Mouse (Mus musculus): ENCODE data around the gene Rps23. TPM values are rescaled to one million over a fixed set of nuclear protein-coding genes. Genes with fewer than 3 reads are reported as not detected.
"Not testable (repeated sequence)": the region's sequence is repeated elsewhere in the genome, so short reads cannot be mapped to it uniquely, and the experiment has no call there.

Rps23 gene
- polyA plus RNA-seq, 1 experiment: 192 TPM

DNA sequence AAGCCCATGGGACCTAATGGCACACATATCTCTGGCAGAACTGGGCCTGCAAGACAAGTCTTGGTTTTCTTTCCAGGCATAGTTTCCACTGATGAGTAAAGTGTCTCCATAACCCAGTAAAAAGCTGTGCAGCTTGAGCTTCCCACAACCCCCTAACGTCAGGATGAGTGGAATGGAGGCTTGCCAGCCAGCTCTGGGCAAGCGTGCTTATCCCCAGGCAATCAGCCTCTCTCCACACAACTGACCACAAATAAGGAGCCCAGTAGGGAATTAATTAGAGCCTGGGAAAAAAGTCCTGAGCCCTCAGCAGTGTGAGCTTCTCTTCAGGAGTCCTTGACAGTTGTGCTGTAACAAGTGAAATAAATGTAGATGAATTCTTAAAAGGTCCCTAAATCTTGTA is 26.7 kb upstream of the Rps23 start:
- Histone ChIP-seq H3K4me1 (ENCODE audit: control insufficient read depth, insufficient read depth, insufficient read length) (no peaks in the 10 kb centered on the region), H3K4me3 (ENCODE audit: extremely low read depth, insufficient read depth, insufficient read length) (no peak overlapping the region), H3K27ac (ENCODE audit: insufficient read depth, low read length) (no peak overlapping the region), H3K36me3 (ENCODE audit: control insufficient read depth, insufficient read depth, low read length) (no peaks in the 10 kb centered on the region), H3K27me3 (ENCODE audit: control insufficient read depth, insufficient read depth, low read length) (no peaks in the 10 kb centered on the region)
- WGBS: 76% methylated on average over 2 of the region's 2 CpGs
- TF ChIP-seq CTCF (IDR thresholded peaks at IDR 0.05; ENCODE audit: extremely low read depth, insufficient read depth, insufficient read length, insufficient replicate concordance): no peak
- no peak for TF ChIP-seq POLR2A (IDR thresholded peaks at IDR 0.05; ENCODE audit: low read depth, low read length)
- DNase-seq (ENCODE audit: low read depth in 1 of 2, low spot score in 2 of 2): no peak

DNA sequence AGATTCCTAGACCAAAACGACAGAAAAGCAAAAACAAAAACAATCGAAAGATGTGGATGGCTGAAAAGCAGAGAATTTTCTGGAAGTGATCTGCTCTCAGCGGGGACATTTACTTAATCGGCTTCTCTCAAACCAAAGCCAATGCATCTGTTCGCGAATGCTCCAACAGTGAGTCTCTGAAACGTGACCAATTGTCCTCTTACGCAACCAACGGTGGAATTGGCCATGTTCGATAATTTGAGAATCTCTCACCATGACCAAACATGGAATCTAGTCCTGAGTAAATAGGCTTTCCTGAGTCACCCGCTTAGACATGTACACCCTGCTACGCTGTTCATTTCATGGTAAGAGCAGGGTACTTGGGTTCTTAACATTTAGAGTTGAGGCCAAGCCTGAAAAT is 25.9 kb upstream of the Rps23 start:
- H3K27ac ChIP-seq (ENCODE audit: insufficient read depth, low read length): no peak overlapping the region
- no peaks in the 10 kb centered on the region for H3K27me3 ChIP-seq (ENCODE audit: control insufficient read depth, insufficient read depth, low read length)
- TF ChIP-seq POLR2A (IDR thresholded peaks at IDR 0.05; ENCODE audit: low read depth, low read length): no peak
- no peak for TF ChIP-seq CTCF (IDR thresholded peaks at IDR 0.05; ENCODE audit: extremely low read depth, insufficient read depth, insufficient read length, insufficient replicate concordance)
- WGBS: 90% methylated on average over 12 of the region's 12 CpGs
- H3K4me3 ChIP-seq (ENCODE audit: extremely low read depth, insufficient read depth, insufficient read length): no peak overlapping the region
- H3K4me1 ChIP-seq (ENCODE audit: control insufficient read depth, insufficient read depth, insufficient read length): no peaks in the 10 kb centered on the region
- H3K36me3 ChIP-seq (ENCODE audit: control insufficient read depth, insufficient read depth, low read length): no peaks in the 10 kb centered on the region
- DNase-seq (ENCODE audit: low read depth in 1 of 2, low spot score in 2 of 2): no peak

DNA sequence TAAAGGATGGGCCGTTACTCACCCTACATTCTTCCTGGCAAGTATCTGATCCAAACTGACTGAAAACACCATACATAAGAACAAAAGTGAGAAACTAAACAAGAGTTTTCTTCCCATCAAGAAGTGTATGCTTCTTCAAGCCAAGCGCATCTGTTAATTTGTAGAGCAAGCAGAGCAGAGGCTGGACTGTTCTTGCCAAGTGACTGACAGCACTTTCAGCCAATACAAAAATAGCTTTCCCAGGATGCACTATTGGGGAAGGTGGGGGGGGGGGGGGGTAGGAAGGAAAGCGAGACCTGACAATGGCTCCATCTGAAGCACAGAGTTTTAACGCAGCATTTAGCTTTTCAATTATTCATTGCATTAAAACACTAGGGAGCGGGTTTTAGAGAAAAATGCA is 17.6 kb upstream of the Rps23 start, which contains the start of gene Atp6ap1l:
Atp6ap1l (minus strand) TSS at position 180 of the 400 bp plus-strand sequence.
- Histone ChIP-seq H3K4me3 (ENCODE audit: extremely low read depth, insufficient read depth, insufficient read length) (no peak within 1 kb of the TSS), H3K27me3 (ENCODE audit: control insufficient read depth, insufficient read depth, low read length) (no peaks in the 10 kb centered on the region), H3K4me1 (ENCODE audit: control insufficient read depth, insufficient read depth, insufficient read length) (no peaks in the 10 kb centered on the region), H3K36me3 (ENCODE audit: control insufficient read depth, insufficient read depth, low read length) (no peaks in the 10 kb centered on the region), H3K27ac (ENCODE audit: insufficient read depth, low read length) (no peak within 1 kb of the TSS)
- DNase-seq (ENCODE audit: low read depth in 1 of 2, low spot score in 2 of 2): no peak
- TF ChIP-seq CTCF (IDR thresholded peaks at IDR 0.05; ENCODE audit: extremely low read depth, insufficient read depth, insufficient read length, insufficient replicate concordance) (no peak), POLR2A (IDR thresholded peaks at IDR 0.05; ENCODE audit: low read depth, low read length) (no peak)
- 94% methylated on average over 5 of the region's 5 CpGs for WGBS

DNA sequence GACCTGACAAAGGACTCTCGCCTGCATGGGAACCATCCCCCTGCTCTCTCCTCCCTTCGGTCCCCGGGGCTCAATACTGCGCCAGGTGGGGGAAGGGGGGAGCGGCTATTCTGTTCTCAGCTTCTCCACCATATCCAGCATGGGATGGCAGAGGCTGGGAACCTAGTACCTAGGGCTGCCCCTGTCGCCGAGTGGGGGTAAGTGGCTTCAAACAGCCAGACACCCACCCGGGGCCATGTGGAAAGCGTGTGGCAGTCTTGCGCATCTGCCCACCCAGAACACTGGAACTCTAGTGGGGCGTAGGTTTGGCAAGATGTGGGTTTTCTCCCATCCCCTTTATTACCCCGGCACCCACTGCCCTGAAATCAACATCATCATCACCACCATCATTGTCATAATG is 15.4 kb upstream of the Rps23 start:
- DNase-seq (ENCODE audit: low read depth in 1 of 2, low spot score in 2 of 2): no peak
- Histone ChIP-seq H3K4me3 (ENCODE audit: extremely low read depth, insufficient read depth, insufficient read length) (no peak overlapping the region), H3K27ac (ENCODE audit: insufficient read depth, low read length) (no peak overlapping the region), H3K4me1 (ENCODE audit: control insufficient read depth, insufficient read depth, insufficient read length) (no peaks in the 10 kb centered on the region), H3K27me3 (ENCODE audit: control insufficient read depth, insufficient read depth, low read length) (no peaks in the 10 kb centered on the region), H3K36me3 (ENCODE audit: control insufficient read depth, insufficient read depth, low read length) (no peaks in the 10 kb centered on the region)
- 93% methylated on average over 12 of the region's 12 CpGs for WGBS
- no peak for TF ChIP-seq CTCF (IDR thresholded peaks at IDR 0.05; ENCODE audit: extremely low read depth, insufficient read depth, insufficient read length, insufficient replicate concordance)
- no peak for TF ChIP-seq POLR2A (IDR thresholded peaks at IDR 0.05; ENCODE audit: low read depth, low read length)

DNA sequence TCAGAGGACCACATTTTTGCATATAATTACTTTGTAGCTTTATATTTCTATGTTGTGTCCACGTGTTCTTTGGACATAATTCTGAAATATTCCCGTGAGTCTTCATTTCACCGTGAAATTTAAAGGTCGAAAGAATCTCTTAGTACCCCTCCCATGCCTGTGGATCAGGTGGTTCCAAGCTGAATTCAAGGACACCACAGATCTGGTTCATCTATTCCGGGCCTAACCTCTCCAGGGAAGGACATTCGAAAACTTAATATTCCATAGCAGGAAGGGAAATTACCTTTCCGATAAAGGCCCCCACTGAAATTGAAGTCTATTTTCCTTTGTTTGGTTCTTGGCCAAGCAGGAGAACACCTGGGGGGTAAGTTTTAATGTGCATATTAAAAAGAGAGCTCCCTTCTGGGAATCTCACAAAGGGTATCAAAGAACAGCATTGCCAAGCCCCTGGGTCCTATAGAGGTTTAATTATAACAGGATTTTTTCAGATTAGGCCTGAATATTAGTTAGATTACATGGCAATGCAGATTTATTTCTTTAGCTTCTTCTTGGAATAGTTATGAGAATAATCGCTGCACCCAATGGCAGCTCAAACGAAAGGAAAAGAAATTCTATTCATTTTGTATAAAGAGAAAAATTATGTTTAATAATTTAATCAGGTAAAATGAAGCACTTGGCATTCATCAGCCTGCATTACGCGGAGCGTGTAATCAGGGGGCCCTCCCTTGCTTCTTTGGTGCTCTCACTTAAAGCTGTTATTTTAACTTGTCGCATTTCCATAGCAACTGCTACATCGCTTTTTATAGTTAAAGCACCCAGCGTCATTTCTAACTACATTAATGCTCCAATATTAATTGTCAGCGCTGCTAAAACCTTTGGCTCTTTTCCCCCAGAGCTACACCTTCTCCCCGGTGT is 9.7 kb upstream of the Rps23 start:
- no peak for DNase-seq (ENCODE audit: low read depth in 1 of 2, low spot score in 2 of 2)
- Histone ChIP-seq H3K4me3 (ENCODE audit: extremely low read depth, insufficient read depth, insufficient read length) (no peak overlapping the region), H3K27me3 (ENCODE audit: control insufficient read depth, insufficient read depth, low read length) (no peaks in the 10 kb centered on the region), H3K4me1 (ENCODE audit: control insufficient read depth, insufficient read depth, insufficient read length) (no peaks in the 10 kb centered on the region), H3K36me3 (ENCODE audit: control insufficient read depth, insufficient read depth, low read length) (no peaks in the 10 kb centered on the region), H3K27ac (ENCODE audit: insufficient read depth, low read length) (no peak overlapping the region)
- no peak for TF ChIP-seq POLR2A (IDR thresholded peaks at IDR 0.05; ENCODE audit: low read depth, low read length)
- TF ChIP-seq CTCF (IDR thresholded peaks at IDR 0.05; ENCODE audit: extremely low read depth, insufficient read depth, insufficient read length, insufficient replicate concordance): no peak
- 90% methylated on average over 17 of the region's 17 CpGs for WGBS

DNA sequence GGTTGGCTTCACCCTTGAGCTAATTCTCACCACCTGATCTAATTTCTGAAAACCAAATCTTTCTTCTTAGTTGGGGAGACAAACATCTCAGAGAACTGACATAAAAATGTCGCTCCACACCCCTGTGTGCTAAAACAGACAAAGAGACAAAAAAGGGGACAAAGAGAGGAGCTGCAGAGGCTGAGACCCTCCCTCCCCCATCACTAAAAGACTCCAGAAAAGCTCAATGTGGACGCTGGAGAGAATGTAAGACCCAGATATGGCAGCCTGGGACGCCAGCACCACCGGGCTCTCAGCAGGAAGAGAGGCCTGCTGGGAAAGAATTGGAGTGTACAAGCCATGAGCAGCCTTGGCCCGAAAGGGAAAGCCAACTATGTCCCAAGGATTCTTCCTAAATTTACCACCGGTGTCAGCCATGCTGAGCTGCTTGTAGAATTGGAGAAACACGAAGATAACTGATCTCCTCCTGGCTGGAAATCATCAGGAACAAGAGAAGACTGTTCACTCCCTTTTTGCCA is 9.0 kb upstream of the Rps23 start:
- Histone ChIP-seq H3K27ac (ENCODE audit: insufficient read depth, low read length) (no peak overlapping the region), H3K4me1 (ENCODE audit: control insufficient read depth, insufficient read depth, insufficient read length) (no peaks in the 10 kb centered on the region), H3K36me3 (ENCODE audit: control insufficient read depth, insufficient read depth, low read length) (no peaks in the 10 kb centered on the region), H3K4me3 (ENCODE audit: extremely low read depth, insufficient read depth, insufficient read length) (no peak overlapping the region), H3K27me3 (ENCODE audit: control insufficient read depth, insufficient read depth, low read length) (no peaks in the 10 kb centered on the region)
- DNase-seq (ENCODE audit: low read depth in 1 of 2, low spot score in 2 of 2): no peak
- TF ChIP-seq POLR2A (IDR thresholded peaks at IDR 0.05; ENCODE audit: low read depth, low read length): no peak
- TF ChIP-seq CTCF (IDR thresholded peaks at IDR 0.05; ENCODE audit: extremely low read depth, insufficient read depth, insufficient read length, insufficient replicate concordance): no peak
- WGBS: 82% methylated on average over 7 of the region's 7 CpGs

DNA sequence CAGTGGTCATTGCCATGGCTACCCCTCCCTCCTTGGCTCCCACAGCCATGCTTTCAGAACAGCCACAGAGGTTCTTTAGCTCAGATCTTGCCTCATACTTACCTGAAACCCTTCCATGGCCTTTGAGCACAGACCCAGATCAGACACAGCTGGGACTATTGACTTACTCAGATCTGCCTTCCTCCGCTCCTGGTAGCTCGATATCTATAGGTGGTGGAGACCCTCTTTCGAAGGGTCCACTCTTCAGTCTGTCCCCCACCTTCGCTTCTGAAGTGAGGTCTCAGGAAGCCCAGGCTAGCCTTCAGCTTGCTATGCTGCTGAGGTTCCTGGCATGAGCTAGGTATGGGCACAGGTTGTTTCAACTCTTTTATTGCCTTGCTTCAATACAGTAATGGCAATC is 8.0 kb upstream of the Rps23 start:
- DNase-seq (ENCODE audit: low read depth in 1 of 2, low spot score in 2 of 2): no peak
- Histone ChIP-seq H3K36me3 (ENCODE audit: control insufficient read depth, insufficient read depth, low read length) (no peaks in the 10 kb centered on the region), H3K27ac (ENCODE audit: insufficient read depth, low read length) (no peak overlapping the region), H3K27me3 (ENCODE audit: control insufficient read depth, insufficient read depth, low read length) (no peaks in the 10 kb centered on the region), H3K4me1 (ENCODE audit: control insufficient read depth, insufficient read depth, insufficient read length) (no peaks in the 10 kb centered on the region), H3K4me3 (ENCODE audit: extremely low read depth, insufficient read depth, insufficient read length) (no peak overlapping the region)
- 94% methylated on average over 4 of the region's 4 CpGs for WGBS
- TF ChIP-seq POLR2A (IDR thresholded peaks at IDR 0.05; ENCODE audit: low read depth, low read length) (no peak), CTCF (IDR thresholded peaks at IDR 0.05; ENCODE audit: extremely low read depth, insufficient read depth, insufficient read length, insufficient replicate concordance) (no peak)

DNA sequence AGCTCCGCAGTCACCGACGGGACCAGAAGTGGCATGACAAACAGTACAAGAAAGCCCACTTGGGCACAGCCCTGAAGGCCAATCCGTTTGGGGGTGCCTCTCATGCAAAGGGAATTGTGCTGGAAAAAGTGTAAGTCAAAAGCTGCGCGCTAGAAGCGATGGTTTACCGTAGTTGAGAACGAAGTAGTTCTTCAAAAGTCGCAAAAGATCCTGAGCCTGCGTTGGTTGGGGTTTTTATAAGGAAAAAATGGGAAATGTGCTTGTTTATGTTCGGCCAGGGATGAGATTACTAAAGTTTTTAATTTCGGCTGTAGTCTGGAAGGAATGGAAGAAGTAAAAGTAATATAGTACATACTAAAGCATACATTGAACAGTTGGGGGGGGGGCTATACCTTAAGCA is 859 bp downstream of the Rps23 start:
- WGBS: 1% methylated on average over 13 of the region's 13 CpGs
- not testable (repeated sequence) for H3K27me3 ChIP-seq (ENCODE audit: control insufficient read depth, insufficient read depth, low read length); H3K36me3 ChIP-seq (ENCODE audit: control insufficient read depth, insufficient read depth, low read length); DNase-seq (ENCODE audit: low read depth in 1 of 2, low spot score in 2 of 2); H3K4me1 ChIP-seq (ENCODE audit: control insufficient read depth, insufficient read depth, insufficient read length)
- peak overlapping the region; percentile 89 for H3K27ac ChIP-seq (ENCODE audit: insufficient read depth, low read length)
- H3K4me3 ChIP-seq (ENCODE audit: extremely low read depth, insufficient read depth, insufficient read length): peak overlapping the region; percentile 87
